Mouse (Mus musculus): ENCODE results near the gene Kcnab3. TPM values are rescaled to one million over a fixed set of nuclear protein-coding genes. Genes with fewer than 3 reads are reported as not detected.

The Kcnab3 gene
- total RNA-seq, 2 experiments from 2014 or later = 21.4 to 21.8 TPM

DNA sequence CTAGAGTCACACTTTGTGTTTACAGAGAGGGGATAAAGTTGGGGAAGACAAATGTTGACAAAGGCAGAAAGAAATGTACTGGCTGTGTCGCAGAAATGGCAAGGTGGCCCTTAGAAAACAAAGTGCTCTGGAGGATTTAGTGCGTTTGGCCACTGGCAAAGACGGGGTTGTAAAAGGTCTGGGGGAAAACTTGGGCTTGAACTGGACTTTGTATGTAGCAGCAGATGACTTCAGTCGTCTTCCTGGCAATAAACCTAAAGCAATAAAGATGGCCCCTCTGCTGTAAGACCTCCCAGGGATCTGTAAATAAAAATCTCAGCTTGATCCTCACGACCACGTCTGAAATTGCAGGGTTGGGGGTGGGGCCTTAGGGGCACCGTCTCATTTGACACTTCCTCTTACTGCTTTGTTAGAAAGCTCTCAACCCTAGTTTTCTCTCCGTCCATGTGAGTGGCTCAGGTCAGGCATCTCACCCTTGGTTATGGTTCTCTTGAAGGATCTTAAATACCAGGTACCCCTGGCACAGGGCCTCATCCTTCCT, 6.7 kb downstream of the Kcnab3 start:
- DNase-seq = no peak

DNA sequence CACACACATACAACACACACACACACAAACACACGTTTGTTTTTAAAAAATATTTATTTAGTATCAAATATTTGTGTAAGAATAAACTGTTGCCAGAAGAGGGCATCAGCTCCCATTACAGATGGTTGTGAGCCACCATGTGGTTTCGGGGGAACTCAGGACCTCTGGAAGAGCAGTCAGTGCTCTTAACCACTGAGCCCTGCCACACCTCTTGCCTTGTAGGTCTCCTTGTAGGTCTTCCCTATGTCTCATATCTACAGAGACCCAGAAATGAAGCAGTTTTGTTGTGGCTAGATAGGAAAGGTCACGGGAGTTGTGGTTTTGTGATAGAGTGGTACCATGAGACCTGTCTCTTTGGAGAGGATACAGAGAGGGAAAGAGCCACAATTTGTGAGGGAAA, 7.9 kb downstream of the Kcnab3 start:
- DNase-seq = no peak

DNA sequence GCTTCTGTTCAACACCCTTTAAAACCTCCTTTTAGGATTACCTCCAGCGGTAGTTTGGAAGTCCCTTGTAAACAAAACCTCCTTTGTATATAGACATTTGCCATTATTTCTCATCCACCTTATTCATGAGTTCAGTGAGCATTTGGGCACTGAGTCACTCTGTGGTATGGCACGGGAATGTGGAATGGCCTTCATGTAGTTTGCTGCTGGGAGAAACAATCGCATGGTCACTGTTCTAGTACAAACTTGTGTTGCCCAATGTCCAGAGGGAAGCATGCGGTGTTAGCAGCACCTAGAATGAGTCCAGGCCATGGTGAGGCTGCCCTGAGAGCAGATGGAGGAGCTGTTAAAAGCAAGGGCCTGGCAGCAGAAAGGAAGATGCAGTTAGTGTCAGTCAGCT, 8.7 kb downstream of the Kcnab3 start:
- no peak for DNase-seq

DNA sequence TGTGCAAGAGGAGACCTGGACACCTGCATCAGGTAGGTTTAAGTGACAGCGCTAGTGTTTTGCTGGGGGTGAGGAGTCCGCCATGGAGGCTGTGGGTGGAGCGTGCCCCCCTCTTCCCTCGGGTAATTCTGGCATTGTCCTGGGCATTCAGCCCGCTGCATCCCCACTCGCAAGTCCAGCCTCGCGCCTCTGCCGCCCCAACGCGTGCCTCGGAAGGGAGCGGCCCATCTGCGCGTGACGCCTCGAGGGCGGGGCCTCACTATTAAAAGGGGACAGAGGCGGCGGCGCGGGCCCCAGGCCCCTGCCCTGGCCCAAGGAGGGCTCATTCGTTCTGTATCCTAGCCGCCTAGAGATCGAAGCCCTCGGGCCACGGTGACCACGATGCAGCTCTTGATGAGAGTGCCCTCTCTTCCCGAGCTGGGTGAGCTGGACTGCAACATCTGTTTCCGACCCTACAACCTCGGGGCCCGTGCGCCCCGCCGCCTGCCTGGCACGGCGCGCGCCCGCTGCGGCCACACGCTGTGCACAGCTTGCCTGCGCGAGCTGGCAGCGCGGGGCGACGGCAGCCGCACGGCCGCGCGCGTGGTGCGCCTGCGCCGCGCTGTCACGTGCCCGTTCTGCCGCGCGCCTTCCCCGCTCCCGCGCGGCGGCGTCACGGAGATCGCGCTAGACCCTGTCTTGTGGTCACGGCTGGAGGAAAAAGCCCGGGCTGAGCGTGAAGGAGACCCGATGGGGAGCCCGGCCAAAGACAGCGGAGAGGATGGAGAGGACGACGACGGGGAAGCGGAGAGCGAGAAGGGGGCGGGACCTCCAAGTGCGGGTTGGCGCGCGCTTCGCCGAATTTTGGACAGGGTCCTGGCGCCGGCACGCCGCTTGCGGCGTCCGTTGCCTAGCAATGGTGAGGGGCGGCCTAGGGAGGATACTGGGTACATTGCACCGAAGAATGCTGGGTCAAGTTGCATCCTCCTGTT, 14.4 kb downstream of the Kcnab3 start, which contains the start of gene Rnf227:
TSS of gene Rnf227 (plus strand) at position 301 of the 971 bp plus-strand sequence.
- peak; percentile 82 to 85 for DNase-seq

DNA sequence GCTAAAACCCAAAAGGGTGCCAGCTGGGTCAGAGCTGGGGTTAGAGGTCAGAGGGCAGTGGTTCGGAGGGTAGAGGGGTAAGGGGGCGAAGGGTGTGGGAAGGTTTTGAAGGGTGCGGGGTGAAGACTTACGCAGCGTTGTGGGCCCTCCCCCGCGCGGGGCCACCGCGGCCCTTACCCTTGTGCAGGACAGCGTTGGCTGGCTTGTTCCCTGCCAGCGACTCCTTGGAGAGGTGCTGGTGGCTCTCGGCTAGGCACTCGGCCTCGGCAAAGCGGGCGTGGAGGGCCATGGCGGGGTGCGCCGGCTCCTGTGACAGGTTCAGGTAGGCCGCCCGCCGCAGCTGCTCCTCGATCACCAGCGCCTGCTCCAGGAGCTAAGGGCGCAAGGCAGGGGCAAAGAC, 20.4 kb downstream of the Kcnab3 start:
- DNase-seq = no peak

DNA sequence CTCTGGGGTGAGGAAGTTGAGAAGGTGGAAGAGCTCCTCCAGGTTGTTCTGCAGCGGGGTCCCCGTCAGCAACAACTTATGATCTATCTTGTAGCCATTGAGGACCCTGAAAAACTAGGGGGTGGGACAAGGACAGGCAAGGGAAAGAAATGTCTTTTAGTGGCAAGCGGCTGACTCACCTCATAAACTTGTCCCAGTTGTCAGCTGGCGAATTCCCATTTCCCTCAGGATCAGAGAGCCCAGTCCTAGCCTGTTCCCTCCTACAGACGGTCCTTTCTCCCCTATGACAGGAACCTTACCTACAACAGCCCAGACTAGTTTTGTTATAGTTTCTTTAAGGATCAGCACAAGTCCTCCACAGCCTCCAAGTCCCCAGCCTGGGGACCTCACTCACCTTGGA, 30.5 kb downstream of the Kcnab3 start:
- no peak for DNase-seq

DNA sequence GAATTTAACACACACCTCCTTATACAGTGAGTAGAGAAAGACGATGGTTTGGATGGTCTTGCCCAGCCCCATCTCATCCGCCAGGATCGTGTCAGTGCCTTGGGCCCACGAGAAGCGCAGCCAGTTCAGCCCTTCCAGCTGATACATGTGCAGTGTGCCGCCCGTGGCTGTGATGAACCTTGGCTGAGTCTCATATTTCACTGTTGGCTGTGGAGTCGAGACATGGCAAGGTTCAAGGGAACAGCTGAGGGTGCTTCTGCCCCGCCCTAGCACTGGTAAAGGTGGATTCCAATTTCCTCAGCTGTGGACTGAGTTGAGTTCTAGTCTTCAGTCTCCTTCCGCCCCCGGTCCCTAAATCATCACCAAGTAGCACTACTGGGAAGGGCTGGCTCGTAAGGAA, 31.6 kb downstream of the Kcnab3 start:
- no peak for DNase-seq

DNA sequence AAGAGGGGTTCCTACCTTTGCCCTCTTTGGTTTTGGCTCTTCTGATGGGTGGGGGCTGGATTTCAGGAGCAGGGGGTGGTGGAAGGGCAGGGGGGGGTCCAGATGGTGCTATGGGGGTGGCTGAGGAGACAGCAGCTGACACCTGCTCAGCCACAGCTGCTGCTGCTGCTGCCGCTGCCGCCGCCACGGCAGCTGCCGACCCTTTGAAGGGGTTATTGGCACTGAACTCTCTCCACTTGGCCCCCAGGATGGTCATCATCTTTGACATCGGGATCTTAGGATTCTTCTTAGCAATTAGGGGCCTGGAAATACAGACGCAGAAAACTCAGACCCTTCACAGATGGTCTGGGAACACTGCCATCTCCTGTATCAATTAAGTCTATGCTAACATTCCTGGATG, 36.0 kb downstream of the Kcnab3 start:
- no peak for DNase-seq

DNA sequence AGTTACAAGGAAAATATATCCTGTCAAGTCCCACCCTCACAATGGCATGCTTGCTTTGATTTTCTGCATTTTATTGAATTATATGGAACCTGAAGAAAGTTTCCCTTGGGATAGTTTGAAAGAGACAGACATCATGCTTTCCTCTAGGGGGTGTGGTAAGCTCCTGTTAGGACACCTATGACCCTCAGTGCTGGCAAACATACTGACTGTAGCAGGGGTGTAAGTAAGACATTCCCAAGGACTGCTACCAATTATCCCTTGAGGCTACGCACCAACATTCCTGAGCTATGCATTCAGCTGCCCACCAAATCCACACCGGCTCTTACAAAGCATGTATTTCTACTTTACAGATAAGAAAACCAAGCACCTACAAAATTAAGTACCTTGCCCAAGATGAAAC, 36.4 kb downstream of the Kcnab3 start:
- DNase-seq = no peak

DNA sequence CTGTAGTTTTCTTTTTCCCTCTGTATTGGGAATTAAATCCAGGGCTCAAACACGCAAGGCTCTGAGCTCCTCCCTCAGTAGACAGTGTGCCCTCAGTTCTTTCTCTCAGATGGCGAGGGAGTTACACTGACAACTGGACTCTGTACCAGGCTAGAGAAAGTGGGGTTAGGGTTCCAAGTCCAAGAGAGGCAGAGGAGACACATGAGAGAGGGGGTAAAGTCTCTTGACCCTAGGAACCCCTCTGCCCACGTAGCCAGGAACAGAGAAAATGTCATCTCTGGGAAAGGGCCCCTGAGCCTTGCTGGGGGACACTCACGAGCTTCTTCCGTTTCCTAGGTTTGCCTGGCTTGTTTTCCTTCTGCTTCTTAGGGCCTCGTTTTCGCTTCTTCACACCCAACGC, 38.3 kb downstream of the Kcnab3 start:
- no peak for DNase-seq

DNA sequence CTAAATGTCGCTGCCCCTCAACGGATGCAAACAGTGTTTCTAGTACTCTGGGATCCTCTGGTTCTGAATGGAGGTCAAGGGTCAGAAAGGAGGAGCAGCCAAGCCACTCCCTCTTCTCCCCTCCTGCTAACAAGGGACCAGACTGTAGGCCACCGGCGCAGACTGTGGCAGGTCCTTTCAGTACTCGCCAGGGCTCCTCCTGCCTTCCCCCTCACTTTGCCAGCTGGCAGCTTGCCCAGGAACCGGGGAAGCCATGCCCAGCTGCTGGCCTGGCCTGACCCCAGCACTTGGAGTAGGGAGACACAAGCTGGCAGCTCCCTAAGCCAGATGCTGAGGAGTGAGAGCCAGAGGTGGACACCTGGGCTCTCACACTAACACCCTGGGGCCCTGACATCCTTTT, 38.9 kb downstream of the Kcnab3 start:
- peak; percentile 90 to 93 for DNase-seq

DNA sequence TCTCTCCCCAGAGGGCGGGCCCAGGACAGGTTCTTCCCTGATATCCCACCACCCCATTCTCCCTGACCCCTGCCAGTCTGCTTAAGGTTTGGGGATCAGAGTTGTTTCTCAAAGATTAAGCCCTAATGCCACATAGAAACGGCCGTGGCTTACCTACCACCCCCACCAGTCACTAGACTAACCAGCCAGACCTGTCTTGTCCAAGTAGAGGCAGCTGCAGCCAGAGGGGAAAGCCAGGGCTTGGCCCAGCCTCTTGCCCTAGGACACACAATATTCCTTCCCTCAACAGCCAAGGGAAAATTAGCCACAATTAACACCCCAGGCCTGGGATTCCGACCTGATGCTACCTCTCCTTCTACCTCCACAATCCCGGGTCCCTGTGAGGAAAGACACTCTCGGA, 39.7 kb downstream of the Kcnab3 start:
- peak in 1 of 2 experiments; percentile 12 for DNase-seq

DNA sequence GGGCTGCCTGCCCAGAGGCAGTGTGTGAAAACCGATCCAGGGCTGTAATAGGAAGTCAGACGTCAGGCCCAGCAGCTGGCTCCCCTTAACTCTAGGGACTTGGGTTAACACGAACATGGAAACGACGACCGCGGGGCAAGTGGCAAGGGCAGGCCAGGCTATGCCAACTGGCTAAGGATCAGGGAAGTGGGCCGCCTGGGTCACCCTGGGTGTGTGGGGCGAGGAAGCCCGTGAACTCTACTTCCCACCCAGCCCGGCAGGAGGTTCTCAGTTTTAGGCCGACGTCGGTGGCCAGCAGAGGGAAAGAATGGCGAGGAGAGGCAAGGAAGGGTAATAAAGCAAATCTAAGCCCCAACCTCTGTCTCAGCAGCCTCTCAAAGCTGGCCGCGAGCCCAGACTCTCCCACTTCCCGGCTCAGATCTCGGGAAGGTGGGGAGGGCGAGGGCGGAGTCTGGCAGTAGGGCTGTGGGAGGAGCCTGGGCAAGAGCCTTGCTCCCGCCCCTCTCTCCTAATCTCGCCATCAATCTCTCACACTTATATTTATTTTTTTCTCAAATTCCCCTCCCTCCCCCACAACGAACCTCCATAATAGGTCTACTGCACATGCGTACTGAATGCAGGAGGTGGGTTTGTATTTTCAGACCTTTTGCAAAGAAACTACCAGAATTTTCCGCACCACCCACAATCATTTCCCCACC, 40.2 kb downstream of the Kcnab3 start:
- peak; percentile 93 to 95 for DNase-seq

DNA sequence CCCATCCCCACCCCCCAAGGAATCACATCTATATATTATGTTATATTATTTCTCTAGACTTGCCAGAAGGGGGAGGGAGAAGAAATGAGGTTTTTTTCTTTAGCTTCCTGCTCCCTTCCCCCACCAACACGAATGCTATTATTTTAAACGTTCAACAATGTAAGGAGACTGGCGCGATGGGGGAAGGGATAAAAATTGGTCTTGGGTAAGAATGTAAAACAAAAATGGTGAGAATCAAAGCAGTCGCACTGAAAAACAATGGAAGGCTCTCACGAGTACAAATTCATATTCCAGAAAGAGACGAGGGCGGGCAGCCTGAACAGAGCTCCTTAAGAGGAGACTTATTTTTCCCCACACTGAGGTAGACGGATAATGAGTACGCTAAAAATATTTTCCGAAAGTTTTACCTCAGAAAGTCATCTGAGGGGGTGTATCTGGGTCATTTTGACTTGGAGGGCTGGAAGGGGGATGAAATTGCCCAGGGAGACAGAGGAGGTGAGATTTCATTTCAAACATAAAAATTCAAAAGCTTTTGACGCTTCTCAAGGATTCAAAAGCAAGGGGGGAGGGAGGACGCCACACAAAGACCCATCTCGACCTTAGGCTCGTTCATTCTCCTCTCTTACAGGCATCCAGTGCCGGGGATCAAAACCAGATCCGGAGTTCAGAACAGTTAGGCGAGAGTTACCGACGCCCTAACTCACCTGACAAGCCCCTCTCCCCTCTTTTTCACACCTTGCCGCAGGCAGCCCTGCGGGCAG, 41.0 kb downstream of the Kcnab3 start:
- DNase-seq = peak in 1 of 2 experiments; percentile 27

DNA sequence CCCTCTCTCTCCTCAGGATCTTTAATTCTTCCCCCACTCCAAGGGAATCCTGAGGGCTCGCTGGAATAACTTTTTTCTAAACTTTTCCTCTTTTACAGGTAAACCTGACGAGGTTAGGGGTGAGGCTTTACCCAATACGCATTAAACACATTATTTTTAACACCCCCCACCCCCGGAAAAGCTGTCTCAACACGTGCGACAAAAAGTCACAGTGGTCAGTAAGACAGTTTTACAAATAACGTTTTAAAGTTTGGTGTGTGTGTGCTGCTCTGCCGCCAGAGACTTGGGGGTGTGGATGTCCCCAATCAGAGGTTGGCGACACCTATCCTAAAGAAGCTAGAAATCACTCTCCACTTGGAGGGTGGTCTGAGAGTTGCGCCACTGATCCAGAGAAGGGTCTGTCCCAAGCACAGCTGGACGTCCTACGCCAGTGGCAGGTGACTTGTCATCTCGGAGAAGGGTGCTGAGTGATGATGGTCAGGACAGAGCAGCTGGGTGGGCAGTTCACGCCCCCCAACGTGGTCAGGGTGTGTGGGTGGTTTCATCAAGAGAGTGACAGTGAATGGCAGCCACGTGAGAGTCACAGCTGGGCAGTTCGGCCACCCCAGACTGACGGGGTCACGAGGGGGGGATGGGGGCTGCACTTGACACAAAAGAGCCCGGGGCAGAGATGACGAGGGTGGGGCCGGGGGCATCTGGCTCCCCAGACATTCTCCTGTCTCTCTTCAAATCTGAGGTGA, 41.7 kb downstream of the Kcnab3 start:
- DNase-seq = peak in 1 of 2 experiments; percentile 30

DNA sequence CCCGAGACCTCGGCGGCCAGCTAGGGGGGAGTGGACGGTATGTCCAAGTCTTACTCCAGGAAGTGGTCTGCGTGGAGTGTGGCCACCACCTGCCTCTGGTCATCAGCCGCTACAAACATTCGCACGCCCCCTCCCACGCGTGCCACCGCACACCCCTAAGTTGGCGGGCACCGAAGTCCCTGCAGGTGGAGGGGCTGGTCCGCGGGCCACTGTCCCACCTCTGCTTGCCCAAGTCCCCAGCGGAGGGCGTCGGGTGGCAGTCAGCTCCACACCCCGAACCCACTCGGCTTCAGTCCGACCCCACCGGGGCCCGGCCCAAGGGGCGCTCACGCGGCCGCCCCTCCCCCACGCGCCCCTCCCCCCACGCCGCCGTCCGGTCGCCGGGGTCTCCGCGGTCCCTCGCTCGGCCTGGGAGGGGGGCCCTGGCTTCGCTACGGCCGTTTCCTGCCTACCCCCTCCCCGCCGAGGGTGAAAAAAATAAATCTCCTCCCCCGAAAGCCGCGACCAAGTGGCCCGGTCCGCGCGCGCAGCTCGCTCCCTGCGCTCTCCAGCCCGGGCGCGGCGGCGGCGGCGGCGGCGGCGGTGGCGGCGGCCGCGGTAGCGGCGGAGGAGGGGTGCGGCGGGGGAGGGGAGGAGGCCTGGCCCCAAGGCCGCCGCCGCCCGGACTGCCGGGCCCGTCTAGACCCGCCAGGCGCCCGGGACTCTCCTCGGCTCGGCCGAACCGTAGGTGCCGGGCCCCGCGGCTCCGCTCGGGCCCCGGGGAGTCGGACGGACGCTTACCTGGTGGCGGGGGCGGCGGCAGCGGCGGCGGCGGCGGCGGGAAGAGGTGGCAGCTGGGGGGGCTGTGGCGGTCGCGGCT, 42.5 kb downstream of the Kcnab3 start:
- peak in 1 of 2 experiments; percentile 18 for DNase-seq

DNA sequence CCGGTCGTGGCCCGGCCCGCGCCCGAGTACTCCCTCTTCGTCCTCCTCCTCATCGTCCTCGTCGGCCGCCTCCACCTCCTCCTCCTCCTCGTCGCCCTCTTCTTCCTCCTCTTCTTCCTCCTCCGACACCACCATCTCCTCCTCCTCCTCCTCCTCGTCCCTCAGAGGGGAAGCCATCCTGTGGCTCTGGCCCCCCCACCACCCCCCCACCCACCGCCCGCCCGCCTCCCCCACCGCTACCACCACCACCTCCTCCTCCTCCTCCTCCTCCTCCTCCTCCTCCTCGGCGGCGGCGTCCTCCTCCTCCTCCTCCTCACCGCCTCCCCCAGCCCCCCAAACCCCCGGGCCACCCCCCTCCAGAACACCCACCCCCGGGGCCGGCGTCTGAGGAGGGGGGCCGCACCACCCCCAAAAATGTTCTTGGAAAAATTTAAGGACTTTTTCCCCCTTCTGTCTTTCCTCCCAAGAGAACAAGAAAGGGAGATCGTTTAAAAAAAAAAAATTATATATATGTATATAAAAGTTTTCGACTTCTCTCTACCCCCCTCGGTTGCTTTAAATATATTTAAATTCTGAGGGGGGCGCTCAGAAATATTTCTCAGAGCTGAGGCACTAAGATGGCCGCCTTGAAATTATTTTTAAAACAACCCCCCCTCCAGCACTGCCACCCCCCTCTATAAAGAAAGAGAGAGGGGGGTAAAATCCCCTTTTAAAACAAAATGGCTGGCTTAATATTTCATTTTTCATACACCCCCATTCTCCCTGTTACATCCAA, 43.3 kb downstream of the Kcnab3 start, which contains the start of gene Chd3:
TSS of gene Chd3 (minus strand) at position 192 of the 775 bp plus-strand sequence.
- DNase-seq = no peak

DNA sequence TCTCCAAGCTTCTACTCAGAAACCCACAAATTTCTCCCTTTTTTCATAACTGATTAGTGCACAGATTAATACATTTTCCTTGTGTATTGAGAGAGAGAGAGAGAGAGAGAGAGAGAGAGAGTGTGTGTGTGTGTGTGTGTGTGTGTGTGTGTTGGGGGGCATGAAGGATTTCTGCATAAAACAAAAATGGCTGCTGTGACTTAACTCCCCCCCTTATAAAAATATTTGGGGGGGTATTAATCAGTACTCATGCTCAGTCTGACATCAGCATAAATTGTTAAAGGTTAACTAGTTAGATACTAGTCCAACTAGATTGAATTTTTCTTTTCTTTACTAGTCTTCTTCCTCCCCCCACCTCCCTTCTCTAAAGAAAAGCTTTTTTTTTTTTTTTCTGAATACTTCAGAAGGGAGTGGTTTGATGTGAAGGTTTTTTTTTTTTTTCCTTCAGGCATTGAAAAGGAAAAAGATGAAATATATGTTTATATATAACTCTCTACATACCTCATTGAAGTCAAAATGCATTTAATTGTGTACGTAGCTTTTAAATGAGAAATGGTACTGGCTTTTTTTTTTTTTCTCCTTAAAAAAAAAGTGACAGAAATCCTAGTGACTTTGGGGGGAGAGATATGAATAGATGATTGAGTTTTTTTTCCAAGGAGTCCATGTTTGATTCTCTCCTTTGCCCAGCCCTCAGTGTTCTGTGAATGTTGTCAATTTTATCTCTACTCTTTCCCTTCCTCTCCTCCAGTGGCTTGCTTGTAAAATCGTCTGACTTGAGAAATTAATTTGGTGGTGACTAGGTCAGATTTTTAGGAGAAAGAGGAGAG, 44.1 kb downstream of the Kcnab3 start:
- no peak for DNase-seq

DNA sequence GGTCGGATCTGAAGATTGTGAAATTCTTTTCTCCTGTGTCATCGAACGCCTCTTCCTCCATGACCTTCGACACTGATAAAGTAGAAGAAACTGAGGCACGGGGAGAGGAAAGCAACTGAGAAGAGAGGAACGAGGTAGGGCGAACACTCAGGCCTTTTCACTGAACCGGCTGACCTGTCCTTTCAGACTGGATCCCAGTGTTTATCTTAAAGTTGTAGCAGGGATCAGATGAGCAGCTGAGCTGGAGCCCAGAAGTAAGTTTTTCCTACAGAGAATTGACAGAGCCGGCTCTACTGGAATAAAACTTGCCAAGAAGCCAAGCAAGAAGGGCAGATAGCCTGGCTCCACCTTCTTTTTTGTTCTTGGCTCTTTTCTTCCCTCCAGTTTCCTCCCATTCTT, 44.8 kb downstream of the Kcnab3 start:
- DNase-seq = no peak
